Mouse (Mus musculus): ENCODE measurements at regions not wholly inside any gene's neighbourhood (a gene's known extent, or its start where the extent isn't known, plus 50 kb on each side); places are given as distances from the start of the nearest gene placed in this dataset.

DNA sequence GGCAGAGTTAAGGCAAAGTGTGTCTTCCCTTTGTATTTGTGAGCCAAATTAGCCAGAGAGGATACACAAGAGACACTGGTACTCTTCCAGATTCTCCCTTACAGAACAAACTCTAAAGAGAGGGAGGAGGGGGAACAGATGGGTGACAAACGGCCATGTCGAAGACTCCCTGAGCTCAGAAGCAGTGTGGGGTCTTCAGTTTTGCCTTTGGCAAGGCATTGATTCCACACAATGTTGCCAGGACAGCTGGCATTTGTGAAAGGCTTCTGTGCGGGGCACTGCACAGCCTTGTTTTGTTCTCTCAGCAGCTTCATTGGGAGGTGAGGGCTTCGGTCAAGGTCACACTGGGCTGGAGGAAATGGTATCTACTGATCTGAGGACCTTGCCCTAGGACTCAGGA lies 253.9 kb downstream of the Sipa1l2 start:
- no peak for TF ChIP-seq CTCF (IDR thresholded peaks at IDR 0.05; ENCODE audit: low read depth)
- TF ChIP-seq EP300 (IDR thresholded peaks at IDR 0.05; ENCODE audit: low read depth) = no peak

Measured in heart, postnatal 0 days (tissue).